Mouse (Mus musculus) fibroblast of lung, adult 2 months (primary cell): ENCODE data around the gene Tctex1d4.

Source experiments
- DNase-seq: peaks from one replicate; pipeline ENCODE4 v3.0.0-alpha.2; 2011; ENCODE audit warnings: low read depth

The Tctex1d4 gene

DNA sequence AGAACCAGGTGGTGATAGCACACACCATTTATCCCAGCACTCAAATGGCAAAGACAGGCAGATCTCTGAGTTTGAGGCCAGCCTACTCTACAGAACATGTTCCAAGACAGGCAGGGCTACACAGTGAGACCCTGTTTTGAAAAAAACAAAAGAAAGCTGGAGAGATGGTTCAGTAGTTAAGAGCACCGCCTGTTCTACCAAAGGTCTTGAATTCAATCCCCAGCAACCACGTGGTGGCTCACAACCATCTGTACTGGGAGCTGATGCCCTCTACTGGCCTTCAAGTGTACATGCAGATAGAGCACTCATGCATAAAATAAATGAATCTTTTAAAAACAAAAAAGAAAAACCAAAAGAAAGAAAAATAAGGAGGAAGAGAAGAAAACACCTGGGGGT, 12.6 kb downstream of the Tctex1d4 start:
- DNase-seq: no peak

DNA sequence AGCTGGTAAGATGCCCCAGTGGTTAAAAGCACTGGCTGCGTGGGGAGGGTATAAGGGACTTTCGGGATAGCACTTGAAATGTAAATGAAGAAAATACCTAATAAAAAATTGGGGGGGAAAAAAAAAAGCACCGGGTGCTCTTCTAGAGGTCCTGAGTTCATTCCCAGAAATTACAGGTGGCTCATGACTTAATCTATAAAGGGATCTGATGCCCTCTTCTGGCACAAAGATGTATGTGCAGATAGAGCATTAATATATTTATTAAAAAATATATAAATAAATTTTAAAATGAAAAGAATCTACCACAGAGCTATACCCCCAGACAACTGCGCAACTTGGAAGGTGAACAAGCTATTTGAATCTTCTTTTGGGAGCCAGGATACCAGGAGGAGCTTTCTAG, 14.0 kb downstream of the Tctex1d4 start:
- DNase-seq: no peak

DNA sequence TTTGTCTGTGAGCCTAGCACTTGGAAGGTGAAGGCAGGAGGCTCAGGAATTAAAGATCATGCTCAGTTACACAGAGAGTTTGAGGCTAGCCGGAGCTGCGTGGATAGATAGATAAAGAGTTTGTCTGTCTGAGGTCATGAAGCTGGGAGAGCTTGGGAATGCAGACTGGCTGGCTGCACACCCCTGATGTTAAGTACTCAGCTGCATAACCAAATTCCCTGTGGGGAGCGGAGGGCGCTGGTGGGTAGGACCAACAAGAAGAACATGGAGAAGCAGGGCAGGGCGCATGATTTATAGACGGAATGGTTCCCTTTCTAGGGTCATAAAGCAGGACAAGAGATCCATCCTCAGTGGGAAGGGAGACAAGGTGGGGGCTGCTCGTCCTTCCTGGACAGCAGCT, 16.4 kb downstream of the Tctex1d4 start:
- no peak for DNase-seq

DNA sequence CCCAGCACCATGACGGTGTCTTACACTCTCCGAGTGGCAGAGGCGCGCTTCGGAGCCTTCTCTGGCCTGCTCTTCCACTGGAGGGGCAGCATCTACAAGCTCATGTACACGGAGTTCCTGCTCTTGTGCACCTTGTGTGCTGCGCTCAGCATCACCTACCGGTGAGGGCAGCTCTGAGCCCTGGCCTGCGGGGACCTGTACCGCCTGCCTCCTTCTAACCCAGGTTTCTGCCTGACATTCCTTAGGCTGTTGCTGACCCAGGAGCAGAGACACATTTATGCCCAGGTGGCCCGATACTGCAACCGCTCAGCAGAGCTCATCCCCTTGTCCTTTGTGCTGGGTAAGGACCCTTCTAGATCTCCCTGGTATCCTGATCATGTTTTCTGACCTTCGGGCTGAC, 18.7 kb downstream of the Tctex1d4 start:
- no peak for DNase-seq

DNA sequence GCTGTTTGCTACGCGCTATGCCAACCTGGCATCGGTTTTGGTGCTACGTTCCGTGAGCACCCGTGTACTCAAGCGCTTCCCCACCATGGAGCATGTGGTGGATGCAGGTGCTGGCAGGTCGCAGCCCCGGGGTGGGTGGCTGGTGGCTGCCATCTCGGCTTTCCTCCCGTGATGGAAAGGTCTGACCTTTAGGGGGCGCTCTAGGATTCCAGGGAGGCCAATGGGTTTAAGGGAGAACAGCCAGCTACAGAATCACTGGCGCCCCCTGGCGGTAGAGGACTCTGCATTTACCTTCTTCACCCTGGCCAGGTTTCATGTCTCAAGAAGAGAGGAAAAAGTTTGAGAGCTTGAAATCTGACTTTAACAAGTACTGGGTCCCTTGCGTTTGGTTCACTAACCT, 19.6 kb downstream of the Tctex1d4 start:
- DNase-seq: peak; percentile 47

GRCm38 (mm10) chr4:117148047-117148713, 21.6 kb downstream of the Tctex1d4 start:
- DNase-seq: no peak

DNA sequence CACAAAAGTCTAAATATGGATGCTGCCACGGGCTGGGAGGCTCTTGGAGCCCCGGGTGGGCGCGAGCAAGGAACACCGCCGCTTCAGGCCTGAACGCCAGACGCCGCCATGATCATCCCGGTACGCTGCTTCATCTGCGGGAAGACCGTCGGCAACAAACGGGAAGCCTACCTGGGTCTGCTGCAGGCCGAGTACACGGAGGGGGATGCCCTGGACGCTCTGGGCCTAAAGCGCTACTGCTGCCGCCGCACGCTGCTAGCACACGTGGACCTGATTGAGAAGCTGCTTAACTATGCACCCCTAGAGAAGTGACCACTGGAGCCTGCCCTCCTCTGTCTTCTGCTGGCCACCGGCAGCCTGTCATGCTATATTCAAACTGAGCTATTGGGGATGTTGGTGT, 22.2 kb downstream of the Tctex1d4 start:
- DNase-seq: no peak

GRCm38 (mm10) chr4:117149291-117150211, 23.0 kb downstream of the Tctex1d4 start:
- no peak for DNase-seq

GRCm38 (mm10) chr4:117150212-117150733, 23.7 kb downstream of the Tctex1d4 start:
- DNase-seq: no peak

- no peak for DNase-seq
Measured at GRCm38 (mm10) chr4:117151416-117151815, 24.8 kb downstream of the Tctex1d4 start.

GRCm38 (mm10) chr4:117152714-117153113, 26.1 kb downstream of the Tctex1d4 start:
- DNase-seq: no peak

- no peak for DNase-seq
Measured at GRCm38 (mm10) chr4:117155020-117155791, 28.6 kb downstream of the Tctex1d4 start.

DNA sequence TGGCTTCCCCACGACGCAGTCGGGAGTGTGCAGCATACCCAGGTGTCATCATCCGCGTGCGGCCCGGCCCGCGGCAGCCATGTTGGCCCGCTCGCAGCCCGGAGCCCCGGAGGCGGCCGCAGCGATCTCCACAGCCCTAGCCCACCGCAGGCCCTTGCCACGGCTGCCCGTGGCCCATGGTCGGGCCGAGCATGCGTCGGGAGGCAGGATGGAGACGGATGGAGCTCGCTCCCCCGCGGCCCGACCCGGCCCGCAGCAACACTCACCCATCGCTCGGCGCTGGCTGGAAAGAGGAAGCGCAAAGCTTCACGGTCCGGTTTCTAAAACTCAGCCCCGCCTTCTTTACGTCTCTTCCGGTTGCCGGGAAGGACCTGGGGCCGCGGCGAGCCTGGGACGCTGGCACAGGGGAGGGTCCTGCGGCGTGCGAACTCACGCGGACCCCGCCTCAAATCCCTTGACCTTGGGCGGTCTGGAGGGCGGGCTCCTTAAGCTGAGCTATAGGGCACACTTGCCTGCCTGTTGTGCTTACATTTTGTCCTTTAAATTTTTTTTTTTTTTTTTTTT, 29.3 kb downstream of the Tctex1d4 start, which contains the start of gene Rps8:
Gene Rps8, minus strand, starts transcription at position 452 of the 564 bp plus-strand sequence.
- peak; percentile 46 for DNase-seq

DNA sequence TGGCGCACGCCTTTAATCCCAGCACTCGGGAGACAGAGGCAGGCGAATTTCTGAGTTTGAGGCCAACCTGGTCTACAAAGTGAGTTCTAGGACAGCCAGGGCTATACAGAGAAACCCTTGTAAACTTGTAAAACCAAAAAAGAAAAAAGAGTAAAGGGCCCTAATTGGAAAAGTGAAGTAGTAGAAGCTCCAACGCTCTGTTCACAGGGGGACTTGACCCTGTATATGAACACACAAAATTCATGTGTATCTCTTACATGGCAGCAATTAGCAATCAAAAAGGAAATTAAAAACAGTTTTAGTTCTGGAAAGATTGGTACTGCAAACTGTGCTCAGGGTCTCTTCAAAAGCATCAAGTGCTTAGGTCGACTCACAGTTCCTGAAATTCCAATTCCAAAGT, 29.8 kb downstream of the Tctex1d4 start:
- no peak for DNase-seq

DNA sequence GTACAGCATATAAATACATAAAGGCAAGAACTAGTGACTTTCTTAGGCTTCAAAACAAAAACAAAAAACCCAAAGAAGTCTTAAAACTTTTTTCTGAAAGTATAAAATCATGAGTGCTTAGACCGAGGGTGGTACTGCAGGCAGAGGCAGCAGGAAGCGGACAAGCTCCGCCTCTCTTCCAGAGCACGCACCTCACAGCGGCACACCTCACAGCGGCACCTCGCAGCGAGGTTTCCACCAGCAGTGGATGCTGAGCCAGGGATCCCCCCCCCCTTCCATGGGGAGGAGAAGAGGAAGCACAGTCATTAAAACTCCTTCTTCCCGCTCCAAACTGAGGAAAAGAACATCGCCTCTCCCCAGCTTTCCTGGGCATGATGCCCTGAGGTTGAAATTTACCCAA, 33.1 kb downstream of the Tctex1d4 start:
- no peak for DNase-seq

DNA sequence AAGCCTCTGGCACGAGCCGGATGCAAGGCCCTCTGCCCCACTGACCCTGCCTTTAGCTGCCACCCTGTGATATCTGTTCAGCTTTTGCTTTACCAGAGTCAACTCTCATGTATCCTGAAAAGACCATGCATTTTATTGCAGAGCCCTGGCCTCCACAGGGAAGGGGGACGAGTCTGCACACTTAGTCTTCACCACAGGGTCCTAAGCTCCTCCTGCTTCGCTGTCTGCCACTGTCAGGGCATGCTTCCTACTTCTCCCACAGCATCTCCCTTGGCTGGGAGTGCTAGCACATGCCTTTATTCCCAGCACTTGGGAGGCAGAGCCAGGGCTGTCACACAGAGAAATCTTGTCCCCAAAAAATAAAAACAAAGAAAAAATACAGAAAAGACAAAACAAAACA, 34.6 kb downstream of the Tctex1d4 start:
- DNase-seq: no peak

GRCm38 (mm10) chr4:117169936-117170335, 43.3 kb downstream of the Tctex1d4 start:
- no peak for DNase-seq
